Mouse (Mus musculus) forebrain, embryonic 12.5 days (tissue): Measurements from ENCODE around the gene Tet3. TPM values are rescaled to one million over a fixed set of nuclear protein-coding genes. Genes with fewer than 3 reads are reported as not detected.

ENCODE experiments used
- ATAC-seq: fragments of 200-750 bp; cut with Nextera tagmentation; 2 replicates; pipeline ENCODE4 v1.8.0; 2017; ENCODE audit warnings: moderate TSS enrichment; ENCODE audit not compliant: low FRiP score
- H3K27ac ChIP-seq: fragments of 300-500 bp; sonication (generic); 2 replicates; pipeline ENCODE4 v1.5.1; 2016; ENCODE audit warnings: mild to moderate bottlenecking
- H3K27me3 ChIP-seq: fragments of 300-500 bp; sonication (generic); 2 replicates; pipeline ENCODE4 v1.6.1; 2016; ENCODE audit warnings: mild to moderate bottlenecking
- H3K36me3 ChIP-seq: fragments of 300-500 bp; sonication (generic); replicated peaks from 2 replicates; pipeline ENCODE4 v1.6.1; 2016; ENCODE audit warnings: mild to moderate bottlenecking
- H3K4me1 ChIP-seq: fragments of 300-500 bp; sonication (generic); 2 replicates; pipeline ENCODE4 v1.6.1; 2016
- H3K4me2 ChIP-seq: fragments of 300-500 bp; sonication (generic); 2 replicates; pipeline ENCODE4 v1.6.1; 2016; ENCODE audit warnings: mild to moderate bottlenecking, moderate library complexity
- H3K4me3 ChIP-seq: fragments of 300-500 bp; sonication (generic); replicated peaks from 2 replicates; pipeline ENCODE4 v1.5.1; 2016; ENCODE audit warnings: mild to moderate bottlenecking
- H3K9ac ChIP-seq: fragments of 300-500 bp; sonication (generic); 2 replicates; pipeline ENCODE4 v1.6.1; 2016; ENCODE audit warnings: mild to moderate bottlenecking
- H3K9me3 ChIP-seq: fragments of 300-500 bp; sonication (generic); 2 replicates; pipeline ENCODE4 v1.6.1; 2016
- WGBS: fragments of 180-500 bp; shearing (Covaris S2); methylation state at CpG from one replicate; pipeline ENCODE4 v1.1.7; 2016; 5-methylcytosine and 5-hydroxymethylcytosine counted together
- polyA plus RNA-seq: library from polyadenylated mRNA; unstranded; fragments of >200 nt; fragmentation: Nextera tagmentation; extraction: Ambion mirVana; gene quantifications from 2 replicates; pipeline ENCODE4 v1.2.1, GENCODE M21; 2016

Tet3 gene
- polyA plus RNA-seq, 1 experiment from 2014 or later = 62.7 TPM

GRCm38 (mm10) chr6:83490622-83491021 lies 31.7 kb upstream of the Tet3 start:
- no peaks in the 10 kb centered on the region for H3K9me3 ChIP-seq
- no peaks in the 10 kb centered on the region for H3K27me3 ChIP-seq
- 91% methylated on average over 4 of the region's 4 CpGs for WGBS
- no peak overlapping the region for H3K9ac ChIP-seq
- no peak for ATAC-seq
- no peaks in the 10 kb centered on the region for H3K4me1 ChIP-seq
- H3K4me2 ChIP-seq = no peak overlapping the region
- H3K36me3 ChIP-seq = peaks cover 72% of the 10 kb centered on the region
- H3K4me3 ChIP-seq = no peak overlapping the region
- H3K27ac ChIP-seq = no peak overlapping the region

- Histone ChIP-seq H3K4me2 (no peak overlapping the region), H3K36me3 (peaks cover 72% of the 10 kb centered on the region), H3K4me1 (no peaks in the 10 kb centered on the region), H3K9ac (no peak overlapping the region), H3K9me3 (no peaks in the 10 kb centered on the region), H3K27me3 (no peaks in the 10 kb centered on the region), H3K4me3 (no peak overlapping the region), H3K27ac (no peak overlapping the region)
- ATAC-seq = no peak
- 91% methylated on average over 5 of the region's 5 CpGs for WGBS
Measured at GRCm38 (mm10) chr6:83488200-83488599, 29.3 kb upstream of the Tet3 start.

- Histone ChIP-seq H3K4me1 (no peaks in the 10 kb centered on the region), H3K36me3 (peaks cover 75% of the 10 kb centered on the region), H3K4me2 (no peak overlapping the region), H3K27ac (no peak overlapping the region), H3K9ac (no peak overlapping the region), H3K27me3 (no peaks in the 10 kb centered on the region), H3K4me3 (no peak overlapping the region), H3K9me3 (no peaks in the 10 kb centered on the region)
- no peak for ATAC-seq
- 96% methylated on average over 4 of the region's 4 CpGs for WGBS
Measured at GRCm38 (mm10) chr6:83487298-83487697, 28.4 kb upstream of the Tet3 start.

GRCm38 (mm10) chr6:83485854-83486253 lies 27.0 kb upstream of the Tet3 start:
- peaks cover 89% of the 10 kb centered on the region for H3K36me3 ChIP-seq

GRCm38 (mm10) chr6:83483776-83484175 lies 24.9 kb upstream of the Tet3 start:
- H3K9ac ChIP-seq = no peak overlapping the region
- no peaks in the 10 kb centered on the region for H3K27me3 ChIP-seq
- no peaks in the 10 kb centered on the region for H3K9me3 ChIP-seq
- no peak overlapping the region for H3K4me2 ChIP-seq
- ATAC-seq = no peak
- no peaks in the 10 kb centered on the region for H3K4me1 ChIP-seq
- WGBS = 92% methylated on average over 7 of the region's 7 CpGs
- no peak overlapping the region for H3K4me3 ChIP-seq
- no peak overlapping the region for H3K27ac ChIP-seq
- H3K36me3 ChIP-seq = peaks cover 89% of the 10 kb centered on the region

More at GRCm38 (mm10) chr6:83485854-83486253, 27.0 kb upstream of the Tet3 start:
- Histone ChIP-seq H3K9me3 (no peaks in the 10 kb centered on the region), H3K27me3 (no peaks in the 10 kb centered on the region), H3K4me3 (no peak overlapping the region), H3K27ac (no peak overlapping the region), H3K4me1 (no peaks in the 10 kb centered on the region), H3K9ac (no peak overlapping the region), H3K4me2 (no peak overlapping the region)
- WGBS = 71% methylated on average over 4 of the region's 4 CpGs
- ATAC-seq = no peak

GRCm38 (mm10) chr6:83482418-83483085 lies 23.7 kb upstream of the Tet3 start:
- Histone ChIP-seq H3K36me3 (peaks cover 80% of the 10 kb centered on the region), H3K9me3 (no peaks in the 10 kb centered on the region), H3K9ac (no peak overlapping the region), H3K4me3 (no peak overlapping the region), H3K27ac (no peak overlapping the region), H3K27me3 (no peaks in the 10 kb centered on the region), H3K4me1 (no peaks in the 10 kb centered on the region), H3K4me2 (no peak overlapping the region)
- WGBS = 87% methylated on average over 10 of the region's 10 CpGs
- no peak for ATAC-seq

GRCm38 (mm10) chr6:83480019-83480655 lies 21.3 kb upstream of the Tet3 start:
- no peak overlapping the region for H3K27ac ChIP-seq
- no peaks in the 10 kb centered on the region for H3K27me3 ChIP-seq
- H3K4me3 ChIP-seq = no peak overlapping the region
- ATAC-seq = no peak
- H3K9ac ChIP-seq = no peak overlapping the region
- H3K4me1 ChIP-seq = no peaks in the 10 kb centered on the region
- 92% methylated on average over 6 of the region's 6 CpGs for WGBS
- H3K4me2 ChIP-seq = no peak overlapping the region
- peaks cover 63% of the 10 kb centered on the region for H3K36me3 ChIP-seq
- no peaks in the 10 kb centered on the region for H3K9me3 ChIP-seq

GRCm38 (mm10) chr6:83479193-83479592 lies 20.3 kb upstream of the Tet3 start:
- no peaks in the 10 kb centered on the region for H3K9me3 ChIP-seq
- H3K27ac ChIP-seq = no peak overlapping the region
- H3K4me1 ChIP-seq = no peaks in the 10 kb centered on the region
- H3K27me3 ChIP-seq = no peaks in the 10 kb centered on the region
- H3K4me3 ChIP-seq = no peak overlapping the region
- H3K36me3 ChIP-seq = peaks cover 53% of the 10 kb centered on the region
- 73% methylated on average over 2 of the region's 2 CpGs for WGBS
- ATAC-seq = no peak
- H3K4me2 ChIP-seq = no peak overlapping the region
- H3K9ac ChIP-seq = no peak overlapping the region

GRCm38 (mm10) chr6:83478628-83479027 lies 19.7 kb upstream of the Tet3 start:
- H3K27ac ChIP-seq = no peak overlapping the region
- no peak overlapping the region for H3K4me2 ChIP-seq
- H3K9me3 ChIP-seq = no peaks in the 10 kb centered on the region
- no peak overlapping the region for H3K9ac ChIP-seq
- H3K36me3 ChIP-seq = peaks cover 48% of the 10 kb centered on the region
- H3K4me1 ChIP-seq = no peaks in the 10 kb centered on the region
- no peaks in the 10 kb centered on the region for H3K27me3 ChIP-seq
- ATAC-seq = no peak
- H3K4me3 ChIP-seq = no peak overlapping the region
- WGBS = 95% methylated on average over 7 of the region's 7 CpGs

GRCm38 (mm10) chr6:83478217-83478616 lies 19.3 kb upstream of the Tet3 start:
- Histone ChIP-seq H3K36me3 (peaks cover 48% of the 10 kb centered on the region), H3K27me3 (no peaks in the 10 kb centered on the region)
- 74% methylated on average over 4 of the region's 4 CpGs for WGBS

GRCm38 (mm10) chr6:83475431-83475830 lies 16.5 kb upstream of the Tet3 start:
- Histone ChIP-seq H3K4me3 (no peak overlapping the region), H3K36me3 (peaks cover 23% of the 10 kb centered on the region), H3K9ac (no peak overlapping the region), H3K27ac (no peak overlapping the region), H3K27me3 (no peaks in the 10 kb centered on the region), H3K4me2 (no peak overlapping the region), H3K4me1 (no peaks in the 10 kb centered on the region), H3K9me3 (no peaks in the 10 kb centered on the region)
- WGBS = 78% methylated on average over 7 of the region's 7 CpGs
- ATAC-seq = no peak

More at GRCm38 (mm10) chr6:83478217-83478616, 19.3 kb upstream of the Tet3 start:
- Histone ChIP-seq H3K4me2 (no peak overlapping the region), H3K4me1 (no peaks in the 10 kb centered on the region), H3K27ac (no peak overlapping the region), H3K9me3 (no peaks in the 10 kb centered on the region), H3K4me3 (no peak overlapping the region), H3K9ac (no peak overlapping the region)
- ATAC-seq = no peak

- whole genome bisulfite sequencing = 88% methylated on average over 9 of the region's 9 CpGs
- Histone ChIP-seq H3K4me1 (no peaks in the 10 kb centered on the region), H3K27me3 (no peaks in the 10 kb centered on the region), H3K36me3 (peaks cover 6% of the 10 kb centered on the region; the same call in 1 of the 2 replicates), H3K4me3 (no peak overlapping the region), H3K4me2 (no peak overlapping the region), H3K9me3 (no peaks in the 10 kb centered on the region), H3K9ac (no peak overlapping the region), H3K27ac (no peak overlapping the region)
- no peak for ATAC-seq
Measured at GRCm38 (mm10) chr6:83473240-83473639, 14.4 kb upstream of the Tet3 start.

- 93% methylated on average over 7 of the region's 7 CpGs for WGBS
- H3K36me3 ChIP-seq = no peaks in the 10 kb centered on the region
- no peak overlapping the region for H3K27ac ChIP-seq
- no peak overlapping the region for H3K4me3 ChIP-seq
- no peaks in the 10 kb centered on the region for H3K27me3 ChIP-seq
- no peaks in the 10 kb centered on the region for H3K9me3 ChIP-seq
- H3K9ac ChIP-seq = no peak overlapping the region
- no peak overlapping the region for H3K4me2 ChIP-seq
- no peaks in the 10 kb centered on the region for H3K4me1 ChIP-seq
- no peak for ATAC-seq
Measured at GRCm38 (mm10) chr6:83471739-83472138, 12.9 kb upstream of the Tet3 start.
